Mouse (Mus musculus): ENCODE data around the gene Ctnna3. TPM values are rescaled to one million over a fixed set of nuclear protein-coding genes. Genes with fewer than 3 reads are reported as not detected.

The Ctnna3 gene
- total and polyA plus RNA-seq, 3 experiments, result not detected

GRCm38 (mm10) chr10:64030901-64031300 is 601.0 kb downstream of the Ctnna3 start:
- no peak overlapping the region for H3K4me3 ChIP-seq (ENCODE audit: control insufficient read depth in 1 of 2, insufficient read depth in 1 of 2, low read depth in 2 of 2, low read length in 2 of 2)
- no peaks in the 10 kb centered on the region for H3K27me3 ChIP-seq (ENCODE audit: control insufficient read depth in 1 of 2, insufficient read depth in 2 of 2, low read length in 2 of 2)
- no peaks in the 10 kb centered on the region for H3K4me1 ChIP-seq (ENCODE audit: control insufficient read depth in 1 of 2, insufficient read depth in 2 of 2, low read length in 2 of 2)
- H3K36me3 ChIP-seq (ENCODE audit: control insufficient read depth in 1 of 2, insufficient read depth in 2 of 2, low read length in 2 of 2), result no peaks in the 10 kb centered on the region
- no peak overlapping the region for H3K27ac ChIP-seq (ENCODE audit: control insufficient read depth, low read depth, low read length)
- DNase-seq (ENCODE audit: low read depth, low spot score), result no peak
- no peaks in the 10 kb centered on the region for H3K79me2 ChIP-seq (ENCODE audit: control insufficient read depth, insufficient read depth, low read length, poor library complexity)
- H3K9me3 ChIP-seq (replicated peaks; ENCODE audit: insufficient read depth, low read length), result no peaks in the 10 kb centered on the region
- TF ChIP-seq KAT2A (conservative IDR thresholded peaks at IDR 0.05; ENCODE audit: low read depth, low read length) (no peak), NRF1 (IDR thresholded peaks at IDR 0.05; ENCODE audit: insufficient read depth, low read depth, low read length, poor library complexity, severe bottlenecking) (no peak), TCF12 (IDR thresholded peaks at IDR 0.05; ENCODE audit: low read depth, low read length) (no peak), ZNF384 (IDR thresholded peaks at IDR 0.05; ENCODE audit: low read depth, low read length) (no peak), GATA1 (IDR thresholded peaks at IDR 0.05; ENCODE audit: low read depth, low read length) (no peak), ELF1 (IDR thresholded peaks at IDR 0.05; ENCODE audit: low read depth, low read length) (no peak), MAZ (IDR thresholded peaks at IDR 0.05; ENCODE audit: low read depth, low read length) (no peak)
- no peak overlapping the region for H3K9ac ChIP-seq (ENCODE audit: control insufficient read depth, low read depth, low read length, poor library complexity, severe bottlenecking)

DNA sequence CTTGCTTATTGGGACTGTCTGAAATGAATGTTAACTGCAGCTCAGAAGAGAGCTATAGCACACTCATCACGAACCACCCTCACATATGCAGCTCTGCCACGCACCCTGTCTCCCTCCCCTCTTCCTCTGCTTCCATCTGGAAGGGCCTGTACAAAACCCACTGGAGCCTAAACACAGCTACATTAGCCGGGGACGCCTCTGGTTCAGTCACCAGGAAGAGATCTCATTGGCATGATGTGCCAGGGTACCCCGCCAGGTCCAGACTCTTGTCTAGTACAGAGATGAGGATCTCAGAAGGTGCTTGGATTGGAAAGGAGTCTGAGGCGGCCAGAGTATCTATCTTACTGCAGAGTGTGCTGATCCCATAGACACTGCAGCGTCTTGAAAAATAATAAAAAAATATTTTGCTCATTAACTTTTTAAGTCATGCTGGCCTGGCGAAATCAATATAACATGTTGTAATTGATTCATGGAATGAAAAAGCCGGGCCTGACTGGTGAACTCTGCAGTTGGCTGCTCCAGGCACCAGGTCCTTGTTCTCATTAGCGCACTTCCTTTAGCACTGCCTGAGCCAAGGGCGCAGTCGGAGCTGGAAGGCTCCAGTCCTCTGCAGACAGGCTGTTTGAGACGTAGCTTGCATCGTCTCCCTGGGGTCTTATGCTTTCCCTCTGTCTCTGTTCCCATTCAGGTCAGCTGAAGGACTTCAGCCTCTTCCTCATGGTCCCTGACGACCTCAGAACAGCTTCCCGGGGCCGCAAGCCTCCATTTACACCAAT is 610.0 kb downstream of the Ctnna3 start:
- Histone ChIP-seq H3K27ac (ENCODE audit: control insufficient read depth, low read depth, low read length) (no peak overlapping the region), H3K9me3 (replicated peaks; ENCODE audit: insufficient read depth, low read length) (no peaks in the 10 kb centered on the region), H3K79me2 (ENCODE audit: control insufficient read depth, insufficient read depth, low read length, poor library complexity) (no peaks in the 10 kb centered on the region), H3K27me3 (ENCODE audit: control insufficient read depth in 1 of 2, insufficient read depth in 2 of 2, low read length in 2 of 2) (no peaks in the 10 kb centered on the region), H3K4me3 (ENCODE audit: control insufficient read depth in 1 of 2, insufficient read depth in 1 of 2, low read depth in 2 of 2, low read length in 2 of 2) (no peak overlapping the region), H3K4me1 (ENCODE audit: control insufficient read depth in 1 of 2, insufficient read depth in 2 of 2, low read length in 2 of 2) (no peaks in the 10 kb centered on the region), H3K36me3 (ENCODE audit: control insufficient read depth in 1 of 2, insufficient read depth in 2 of 2, low read length in 2 of 2) (no peaks in the 10 kb centered on the region), H3K9ac (ENCODE audit: control insufficient read depth, low read depth, low read length, poor library complexity, severe bottlenecking) (no peak overlapping the region)
- no peak for TF ChIP-seq POLR2A (IDR thresholded peaks at IDR 0.05; ENCODE audit: control insufficient read depth in 1 of 2, insufficient read depth in 1 of 2, low read depth in 1 of 2, low read length in 2 of 2, poor library complexity in 1 of 2)
- no peak for TF ChIP-seq NELFE (IDR thresholded peaks at IDR 0.05; ENCODE audit: low read depth, low read length)
- no peak for TF ChIP-seq MYB (IDR thresholded peaks at IDR 0.05; ENCODE audit: low read depth, low read length)
- TF ChIP-seq HCFC1 (IDR thresholded peaks at IDR 0.05; ENCODE audit: low read depth, low read length), result no peak
- TF ChIP-seq SIN3A (IDR thresholded peaks at IDR 0.05; ENCODE audit: low read length), result no peak
- no peak for TF ChIP-seq JUND (IDR thresholded peaks at IDR 0.05; ENCODE audit: low read depth, low read length)
- TF ChIP-seq MYC (IDR thresholded peaks at IDR 0.05; ENCODE audit: low read depth, low read length), result no peak
- no peak for TF ChIP-seq TAL1 (IDR thresholded peaks at IDR 0.05; ENCODE audit: low read length)
- no peak for TF ChIP-seq ZKSCAN1 (IDR thresholded peaks at IDR 0.05; ENCODE audit: low read depth, low read length)
- TF ChIP-seq E2F4 (IDR thresholded peaks at IDR 0.05; ENCODE audit: borderline replicate concordance, low read depth, low read length), result no peak
- TF ChIP-seq ETS1 (IDR thresholded peaks at IDR 0.05; ENCODE audit: low read depth, low read length), result no peak
- no peak for TF ChIP-seq MAFK (IDR thresholded peaks at IDR 0.05; ENCODE audit: borderline replicate concordance, low read depth, low read length)
- no peak for TF ChIP-seq RAD21 (IDR thresholded peaks at IDR 0.05; ENCODE audit: low read depth, low read length)
- TF ChIP-seq KAT2A (conservative IDR thresholded peaks at IDR 0.05; ENCODE audit: low read depth, low read length), result no peak
- no peak for DNase-seq (ENCODE audit: low read depth, low spot score)
